Mouse (Mus musculus) midbrain, postnatal 0 days (tissue): ENCODE measurements around the gene Fam71e1. TPM values are rescaled to one million over a fixed set of nuclear protein-coding genes. Genes with fewer than 3 reads are reported as not detected.

ENCODE experiments used
- ATAC-seq: fragments of 200-750 bp; cut with Nextera tagmentation; 2 replicates; pipeline ENCODE4 v1.8.0; 2017; ENCODE audit warnings: moderate number of reproducible peaks, mild to moderate bottlenecking, moderate TSS enrichment, moderate library complexity; ENCODE audit not compliant: low FRiP score
- DNase-seq: peaks from one replicate; pipeline ENCODE4 v3.0.0-alpha.2; 2015; ENCODE audit warnings: low spot score
- H3K27ac ChIP-seq: fragments of 300-500 bp; sonication (generic); 2 replicates; pipeline ENCODE4 v1.5.1; 2014; ENCODE audit warnings: low read depth, mild to moderate bottlenecking, low read length, mixed read lengths
- H3K27me3 ChIP-seq: fragments of 300-500 bp; sonication (generic); 2 replicates; pipeline ENCODE4 v1.6.1; 2014; ENCODE audit warnings: low read length, control low read depth, mixed read lengths; ENCODE audit not compliant: insufficient read depth
- H3K36me3 ChIP-seq: fragments of 300-500 bp; sonication (generic); 2 replicates; pipeline ENCODE4 v1.6.1; 2014; ENCODE audit warnings: low read length, control low read depth, mixed read lengths; ENCODE audit not compliant: insufficient read depth
- H3K4me1 ChIP-seq: fragments of 300-500 bp; sonication (generic); 2 replicates; pipeline ENCODE4 v1.6.1; 2014; ENCODE audit warnings: mild to moderate bottlenecking, control low read depth, antibody characterized with exemption, low read length, mixed read lengths; ENCODE audit not compliant: insufficient read depth
- H3K4me2 ChIP-seq: fragments of 300-500 bp; sonication (generic); 2 replicates; pipeline ENCODE4 v1.6.1; 2014; ENCODE audit warnings: low read depth, mild to moderate bottlenecking, low read length, mixed read lengths; ENCODE audit not compliant: poor library complexity, severe bottlenecking
- H3K4me3 ChIP-seq: fragments of 300-500 bp; sonication (generic); 2 replicates; pipeline ENCODE4 v1.5.1; 2014; ENCODE audit warnings: low read depth, mild to moderate bottlenecking, low read length, moderate library complexity
- H3K9ac ChIP-seq: fragments of 300-500 bp; sonication (generic); replicated peaks from 2 replicates; pipeline ENCODE4 v1.6.1; 2014; ENCODE audit warnings: mild to moderate bottlenecking, low read length, moderate library complexity, mixed read lengths; ENCODE audit not compliant: poor library complexity, severe bottlenecking
- H3K9me3 ChIP-seq: fragments of 300-500 bp; sonication (generic); 2 replicates; pipeline ENCODE4 v1.6.1; 2016; ENCODE audit warnings: low read length, control low read depth
- CTCF ChIP-seq: IDR thresholded peaks from 2 replicates; pipeline ENCODE4 v1.5.1; 2016; ENCODE audit warnings: antibody characterized with exemption, mild to moderate bottlenecking
- WGBS: fragments of 180-500 bp; shearing (Covaris S2); extraction: QIAGEN DNeasy Blood & Tissue Kit; methylation state at CpG from one replicate; pipeline ENCODE4 v1.1.7; 2014; 5-methylcytosine and 5-hydroxymethylcytosine counted together
- polyA plus RNA-seq: library from polyadenylated mRNA; unstranded; fragments of >200 nt; fragmentation: Nextera tagmentation; extraction: Ambion mirVana; gene quantifications from 2 replicates; pipeline ENCODE4 v1.2.1, GENCODE M21; 2015
- total RNA-seq: library from RNA; depleted of rRNA; stranded (reverse); fragments of >200 nt; gene quantifications from 2 replicates; pipeline ENCODE4 v1.2.3, GENCODE M21; 2014

Gene Fam71e1
- total and polyA plus RNA-seq, 2 experiments from 2014 or later: 18.5 to 27.7 TPM

GRCm38 (mm10) chr7:44485572-44486195 is 10.7 kb upstream of the Fam71e1 start:
- ATAC-seq: peak; percentile 50; the same call in 1 of the 2 replicates
- 67% methylated on average over 7 of the region's 7 CpGs for WGBS
- H3K27ac ChIP-seq: no peak overlapping the region
- no peaks in the 10 kb centered on the region for H3K9me3 ChIP-seq
- no peak overlapping the region for H3K4me3 ChIP-seq
- 0 out of 2 replicates have a peak, but pooled peaks cover under 1% of the 10 kb centered on the region for H3K27me3 ChIP-seq
- H3K4me2 ChIP-seq: no peak overlapping the region
- H3K9ac ChIP-seq: no peak overlapping the region
- no peak for DNase-seq
- no peaks in the 10 kb centered on the region for H3K4me1 ChIP-seq
- peaks cover 17% of the 10 kb centered on the region for H3K36me3 ChIP-seq
- TF ChIP-seq CTCF: no peak

DNA sequence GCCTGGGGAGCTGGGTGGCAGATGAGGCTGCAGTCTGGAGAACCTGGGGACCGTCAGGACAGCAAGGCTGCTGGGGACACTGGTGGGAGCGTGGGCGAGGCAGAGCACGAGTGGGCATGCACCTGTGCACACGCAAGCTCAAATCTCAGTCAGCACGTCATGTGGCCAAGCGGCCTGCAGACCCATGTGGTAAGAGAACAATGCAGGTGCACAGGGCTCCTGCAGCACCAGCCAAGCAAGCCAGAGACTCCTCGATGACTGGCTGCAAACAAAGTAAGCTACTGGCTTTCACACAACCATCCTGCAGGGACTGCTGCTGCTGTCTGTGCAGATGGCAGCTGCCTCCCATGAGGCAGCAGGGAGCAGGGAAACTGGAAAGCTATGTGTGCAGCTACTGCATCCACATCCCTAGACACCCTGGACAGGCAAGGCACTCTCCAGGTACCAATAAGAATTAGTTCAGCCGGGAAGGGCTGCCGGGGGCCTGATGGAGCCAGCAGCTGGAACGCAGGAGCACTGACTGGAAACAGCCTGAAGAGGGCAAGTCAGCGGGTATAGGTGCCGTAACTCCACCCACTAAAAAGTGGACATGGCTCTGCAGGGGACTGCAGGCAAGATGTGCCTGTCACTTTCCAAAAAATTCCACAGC is 9.3 kb upstream of the Fam71e1 start:
- TF ChIP-seq CTCF: no peak
- peak overlapping the region; percentile 36; the same call in 1 of the 2 replicates for H3K9ac ChIP-seq

DNA sequence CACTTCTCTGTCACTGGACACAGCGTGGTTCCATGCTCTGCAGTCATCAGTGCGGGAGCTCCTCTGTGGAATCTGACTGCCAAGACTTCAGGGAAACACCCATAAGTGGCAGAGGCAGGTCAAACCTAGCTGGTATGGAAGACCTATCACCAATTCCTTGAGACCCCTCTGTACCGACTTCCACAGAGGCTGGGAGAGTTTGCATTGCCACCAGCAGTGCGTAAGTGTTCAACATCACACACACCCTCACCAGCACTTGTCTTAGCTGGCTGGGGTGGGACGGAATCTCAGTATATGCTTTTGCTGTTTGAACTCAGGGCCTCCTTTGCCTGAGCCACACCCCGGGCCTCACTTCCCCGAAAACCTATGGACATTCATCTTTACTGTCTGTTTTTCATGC is 8.4 kb upstream of the Fam71e1 start:
- no peak for TF ChIP-seq CTCF
- Histone ChIP-seq H3K4me2 (no peak overlapping the region), H3K9ac (no peak overlapping the region), H3K36me3 (peaks cover 38% of the 10 kb centered on the region), H3K4me3 (no peak overlapping the region), H3K4me1 (no peaks in the 10 kb centered on the region), H3K27ac (no peak overlapping the region), H3K9me3 (no peaks in the 10 kb centered on the region), H3K27me3 (no peaks in the 10 kb centered on the region)
- DNase-seq: no peak
- WGBS: 86% methylated on average over 7 of the region's 7 CpGs
- ATAC-seq: no peak

More for the DNA sequence above, 9.3 kb upstream of the Fam71e1 start:
- no peaks in the 10 kb centered on the region for H3K27me3 ChIP-seq
- DNase-seq (no peak), ATAC-seq (no peak)
- H3K4me2 ChIP-seq: no peak overlapping the region
- no peaks in the 10 kb centered on the region for H3K4me1 ChIP-seq
- H3K36me3 ChIP-seq: peaks cover 30% of the 10 kb centered on the region
- 0 out of 2 replicates have a peak overlapping the region, but pooled peaks have one; percentile 18 for H3K27ac ChIP-seq
- H3K4me3 ChIP-seq: no peak overlapping the region
- H3K9me3 ChIP-seq: no peaks in the 10 kb centered on the region
- WGBS: 59% methylated on average over 13 of the region's 13 CpGs

DNA sequence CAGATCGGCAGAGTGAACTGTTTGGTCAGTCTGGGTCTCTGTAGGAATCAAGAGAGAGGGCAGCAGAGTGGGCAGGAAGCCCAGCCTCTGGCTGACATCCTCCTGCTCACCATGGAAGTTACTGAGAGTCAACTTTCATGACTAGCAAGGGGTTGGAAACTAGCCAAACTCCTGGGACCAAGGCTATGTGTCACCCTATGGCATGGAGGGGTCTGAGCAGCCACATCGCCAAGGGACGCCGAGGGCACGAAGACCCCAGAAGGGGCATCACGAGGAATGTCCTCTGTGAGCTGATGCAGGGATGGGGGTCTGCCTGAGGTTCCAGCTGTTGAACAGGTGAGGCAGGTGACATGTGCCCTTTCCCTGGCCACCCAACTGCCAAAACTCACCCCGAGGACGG is 7.8 kb upstream of the Fam71e1 start:
- DNase-seq: no peak
- Histone ChIP-seq H3K27me3 (no peaks in the 10 kb centered on the region), H3K4me3 (no peak overlapping the region), H3K9me3 (no peaks in the 10 kb centered on the region), H3K9ac (no peak overlapping the region), H3K4me2 (no peak overlapping the region), H3K4me1 (no peaks in the 10 kb centered on the region), H3K36me3 (peaks cover 38% of the 10 kb centered on the region), H3K27ac (no peak overlapping the region)
- TF ChIP-seq CTCF: no peak
- ATAC-seq: no peak
- WGBS: 95% methylated on average over 8 of the region's 8 CpGs

DNA sequence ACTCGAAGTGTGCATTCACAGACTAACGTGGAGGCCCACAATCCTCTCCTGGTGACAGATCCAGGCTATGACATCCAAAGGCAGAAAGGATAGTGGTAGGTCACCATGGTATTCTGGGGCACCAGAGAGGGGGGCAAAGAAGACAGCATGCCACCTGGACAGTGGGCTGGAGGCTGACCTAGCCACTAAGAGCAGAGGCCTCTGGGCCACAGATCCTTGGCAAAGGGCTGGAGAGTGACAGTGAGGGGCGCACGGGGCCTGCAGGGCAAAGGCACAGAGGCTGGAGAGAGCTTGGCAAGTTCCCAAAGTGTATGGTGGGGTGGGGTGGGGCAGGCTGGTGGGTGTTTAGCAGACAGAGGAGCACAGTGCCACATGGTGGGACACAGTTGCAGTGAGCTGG is 6.1 kb upstream of the Fam71e1 start:
- Histone ChIP-seq H3K27ac (no peak overlapping the region), H3K27me3 (no peaks in the 10 kb centered on the region), H3K9me3 (no peaks in the 10 kb centered on the region), H3K4me1 (peaks cover 3% of the 10 kb centered on the region), H3K36me3 (peaks cover 38% of the 10 kb centered on the region), H3K4me3 (no peak overlapping the region), H3K4me2 (no peak overlapping the region), H3K9ac (no peak overlapping the region)
- 83% methylated on average over 4 of the region's 4 CpGs for WGBS
- ATAC-seq (no peak), DNase-seq (no peak)
- TF ChIP-seq CTCF: no peak

DNA sequence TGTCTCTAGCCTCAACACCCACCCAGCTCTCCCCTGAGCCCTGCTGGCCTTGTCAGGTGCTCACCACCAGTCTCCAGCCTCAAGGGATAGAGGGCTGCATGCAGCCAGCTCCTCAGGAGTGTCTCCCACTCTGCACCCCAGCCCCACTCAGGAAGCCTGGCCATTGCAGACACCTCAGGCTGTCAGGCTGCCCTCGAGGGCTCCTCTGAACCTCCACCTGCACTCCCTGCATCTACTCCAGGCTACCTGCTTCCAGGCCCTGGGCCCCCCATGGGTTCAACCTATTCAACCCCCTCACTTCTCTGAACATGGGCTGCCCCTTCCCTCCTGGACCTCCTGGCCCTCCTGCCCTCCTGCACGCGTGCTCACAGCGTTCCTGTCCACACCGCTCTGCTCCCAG is 5.0 kb upstream of the Fam71e1 start:
- H3K9ac ChIP-seq: no peak overlapping the region
- H3K4me1 ChIP-seq: peaks cover 8% of the 10 kb centered on the region
- TF ChIP-seq CTCF: no peak
- ATAC-seq (no peak), DNase-seq (no peak)
- no peak overlapping the region for H3K4me3 ChIP-seq
- H3K4me2 ChIP-seq: no peak overlapping the region
- H3K36me3 ChIP-seq: peaks cover 38% of the 10 kb centered on the region
- WGBS: 98% methylated on average over 5 of the region's 5 CpGs
- H3K27me3 ChIP-seq: no peaks in the 10 kb centered on the region
- H3K9me3 ChIP-seq: no peaks in the 10 kb centered on the region
- H3K27ac ChIP-seq: no peak overlapping the region
